ENCODE assay signal across 18 mouse cellular contexts in the genomic region with DNA sequence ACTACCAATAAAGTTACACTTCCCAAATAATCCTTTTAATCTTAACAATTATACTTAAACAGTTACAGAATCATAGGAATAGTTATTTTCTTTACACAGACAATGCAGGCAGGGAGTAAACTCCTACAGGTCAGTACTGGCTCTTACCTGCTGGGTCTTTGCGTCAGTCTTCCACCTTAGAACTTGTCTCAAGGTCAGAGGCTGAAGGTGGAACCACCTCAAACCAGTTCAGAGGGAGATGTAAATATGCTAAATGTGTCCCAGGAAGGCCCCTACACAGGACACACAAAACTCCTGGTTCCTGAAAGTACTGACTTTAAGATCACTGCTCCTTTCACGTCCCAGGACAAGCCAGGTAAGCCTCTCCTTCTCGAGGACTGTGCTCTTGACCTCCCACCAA. TPM values are rescaled to one million over a fixed set of nuclear protein-coding genes. Genes with fewer than 3 reads are reported as not detected.
A peak's percentile ranks its signal among the peaks of the same experiment; 100 is the strongest.
DNase-seq lines count a peak whose midpoint lies in the region.
"Had no signal": no experiment of that assay in that cellular context is flagged by ENCODE, and none has a peak within 500 bp of the region (broad histone marks: within the 10 kb centered on the region; RNA-seq: fewer than 3 reads in every experiment).

No protein-coding gene starts in this region.

- peak; percentile 3 for DNase-seq in kidney, adult 11 months
- no peak for DNase-seq in kidney, postnatal 25 days
- peak; percentile 5 for DNase-seq in kidney, adult 9 months
- DNase-seq in kidney, adult 18-20 months: no peak
- DNase-seq in ES-CJ7 (ENCODE audit: low read depth, low spot score) (peak; percentile 80), R1 (ENCODE audit: low read depth, low spot score) (peak; percentile 46)
- no peak for DNase-seq in adrenal gland, postnatal 10 days
- no peak for DNase-seq in cerebellum, adult 11-12 months
- DNase-seq: adrenal gland, adult 8-10 months; adrenal gland, postnatal 25 days; cerebellum, adult 11 months; cerebellum, adult 2 months; cerebellum, adult 9-10 months; cerebellum, postnatal 10 days; cerebellum, postnatal 25 days had no signal

RNA-seq across cellular contexts. Expression of a gene that starts 19.5 kb away (rescaled TPM):
- under 1 TPM in 1 of 2 experiments, not detected in 1; 0.12 TPM for total RNA-seq in adrenal gland, postnatal 10 days (2021)
- total RNA-seq: adrenal gland, adult 18-20 months; adrenal gland, postnatal 25 days had no signal

RNA-seq across cellular contexts. Expression of a gene that starts 37.0 kb away (rescaled TPM):
- total RNA-seq in adrenal gland, postnatal 10 days (2021): 10 to 100 TPM; 48.6 to 49.5 TPM
- total RNA-seq: G1E had no signal

RNA-seq across cellular contexts. Expression of a gene that starts 40.7 kb away (rescaled TPM):
- total RNA-seq in adrenal gland, postnatal 10 days (2021): not detected
- total RNA-seq: adrenal gland, adult 18-20 months; adrenal gland, adult 8-10 months; adrenal gland, postnatal 25 days; adrenal gland, postnatal 4 days; G1E had no signal

RNA-seq across cellular contexts. Expression of a gene that starts 45.2 kb away (rescaled TPM):
- 10 to 100 TPM; 24.3 to 29.4 TPM for total RNA-seq in adrenal gland, postnatal 10 days (2021)

Comparison
In these comparisons a context has a peak if more than half of its experiments do, and no peak if none do; other contexts are left out.
1. DNase-seq: peak in kidney, adult 11 months (single experiment), kidney, adult 9 months (single experiment), ES-CJ7 (single experiment) and R1 (single experiment); none in kidney, postnatal 25 days (0 of 2), kidney, adult 18-20 months (single experiment), adrenal gland, postnatal 10 days (single experiment) and cerebellum, adult 11-12 months (single experiment).